Mouse (Mus musculus): Measurements from ENCODE around the gene Nup62. TPM values are rescaled to one million over a fixed set of nuclear protein-coding genes. Genes with fewer than 3 reads are reported as not detected.

Gene Nup62
- 83.9 and 84.0 TPM in 2 replicates for polyA plus RNA-seq (2015; fragmentation: Nextera tagmentation; extraction: Ambion mirVana)

DNA sequence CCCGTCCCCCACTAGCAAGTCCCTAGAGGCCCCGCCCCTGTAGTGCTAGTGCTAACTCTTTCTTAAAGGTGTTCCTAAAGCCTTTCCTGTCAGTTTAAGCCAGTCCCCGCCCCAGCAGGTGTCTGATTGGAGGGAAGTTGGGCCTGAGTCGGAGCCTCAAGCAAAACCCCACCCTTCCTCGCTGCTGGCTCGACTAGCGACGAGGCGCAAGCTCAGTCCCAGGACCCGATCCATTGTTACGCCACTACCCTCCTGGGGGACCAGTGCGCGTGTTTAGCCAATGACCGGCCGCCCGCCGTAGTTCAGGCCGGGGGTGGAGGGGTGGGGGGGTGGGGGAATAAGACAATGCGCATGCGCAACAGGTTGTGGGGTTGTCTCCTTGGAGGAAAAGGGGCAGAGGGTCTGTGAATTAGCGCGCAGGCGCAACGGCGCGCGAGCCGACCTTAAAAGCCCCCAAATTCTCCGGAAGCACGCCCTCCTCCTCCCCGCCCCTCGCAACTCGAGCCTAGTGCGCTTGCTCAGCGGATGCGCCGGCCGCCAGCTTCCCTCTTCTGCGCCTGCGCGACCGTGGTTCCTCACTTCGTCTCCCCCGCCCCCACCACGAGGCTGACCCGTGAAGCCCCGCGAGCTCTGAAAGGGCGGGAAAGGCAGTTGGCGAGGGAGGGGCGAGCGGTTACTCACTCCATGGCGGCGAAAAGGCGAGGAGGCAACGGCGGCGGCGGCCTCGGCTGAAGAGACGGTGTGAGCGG, at the start of gene Nup62, which contains the start of gene Il4i1:
Gene Nup62, plus strand, starts transcription at position 368 of the 749 bp plus-strand sequence.
Gene Il4i1, plus strand, starts transcription at position 667 of the 749 bp plus-strand sequence.
- under 1% methylated on average over 62 of the region's 62 CpGs for WGBS
- ATAC-seq (ENCODE audit: insufficient number of reproducible peaks, low FRiP score, low TSS enrichment, low read depth), result peak; percentile 93
- H3K4me3 ChIP-seq (replicated peaks), result peak within 1 kb of the TSS; percentile 87

DNA sequence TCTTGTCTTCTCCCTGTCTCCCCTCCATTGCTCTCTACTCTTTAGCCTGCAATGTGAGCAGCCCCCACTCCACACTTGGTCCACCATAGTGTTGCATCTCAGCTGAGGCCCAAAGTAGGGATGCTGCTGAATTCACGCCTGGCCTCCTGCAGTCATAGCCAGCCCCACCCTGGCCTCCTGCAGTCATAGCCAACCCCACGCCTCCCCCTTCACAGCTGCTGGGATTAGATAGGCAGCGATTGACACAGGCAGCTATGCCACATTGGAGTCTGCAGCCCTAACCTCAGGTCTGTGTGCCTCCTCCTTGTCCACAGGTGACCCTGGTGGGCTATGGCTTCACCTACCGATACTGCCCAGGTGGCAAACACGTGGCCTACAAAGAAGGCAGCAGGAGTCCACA, 47.8 kb upstream of the Nup62 start:
- H3K36me3 ChIP-seq, result peaks cover 93% of the 10 kb centered on the region
- 78% methylated on average over 5 of the region's 5 CpGs for WGBS
- H3K9ac ChIP-seq, result no peak overlapping the region
- H3K27ac ChIP-seq (replicated peaks), result no peak overlapping the region
- H3K4me3 ChIP-seq (replicated peaks), result no peak overlapping the region
- no peaks in the 10 kb centered on the region for H3K9me3 ChIP-seq (replicated peaks)
- H3K4me2 ChIP-seq (replicated peaks), result no peak overlapping the region
- no peaks in the 10 kb centered on the region for H3K27me3 ChIP-seq
- ATAC-seq (ENCODE audit: insufficient number of reproducible peaks, low FRiP score, low TSS enrichment, low read depth), result no peak
- H3K4me1 ChIP-seq, result no peaks in the 10 kb centered on the region

More for the DNA sequence above, at the start of gene Nup62, which contains the start of gene Il4i1:
- H3K4me2 ChIP-seq (replicated peaks), result peak within 1 kb of the TSS; percentile 71
- H3K9me3 ChIP-seq (replicated peaks), result no peaks in the 10 kb centered on the region
- peaks cover 47% of the 10 kb centered on the region for H3K4me1 ChIP-seq
- H3K27ac ChIP-seq (replicated peaks), result peak within 1 kb of the TSS; percentile 99
- H3K27me3 ChIP-seq, result no peaks in the 10 kb centered on the region
- peak within 1 kb of the TSS; percentile 86 for H3K9ac ChIP-seq
- peaks cover 24% of the 10 kb centered on the region for H3K36me3 ChIP-seq

DNA sequence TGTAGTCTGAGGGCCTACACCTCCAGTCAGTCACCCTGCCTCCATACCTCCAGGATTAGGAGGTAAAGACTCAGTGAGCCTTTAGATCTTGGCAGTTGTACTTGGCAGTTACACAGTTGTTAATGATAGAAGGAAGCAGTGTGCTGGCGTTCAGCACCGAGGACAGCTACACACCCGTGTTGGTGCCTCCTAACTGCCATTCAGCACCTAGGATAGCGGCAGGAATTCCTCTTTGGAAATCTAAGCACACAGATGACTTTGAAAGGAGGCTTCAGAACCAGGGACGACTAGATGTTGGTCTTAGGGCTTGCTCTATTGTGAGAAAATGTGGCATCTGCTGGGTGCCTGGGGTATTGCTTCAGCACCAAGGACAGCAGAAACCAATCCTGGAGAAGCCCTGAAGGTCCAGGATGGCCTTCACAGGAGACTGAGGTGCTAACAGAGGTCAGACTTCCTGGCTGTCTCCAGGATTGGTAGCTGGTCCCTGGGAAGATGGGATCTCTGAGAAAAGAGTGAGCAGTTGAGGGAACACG, 45.8 kb upstream of the Nup62 start:
- no peak overlapping the region for H3K4me2 ChIP-seq (replicated peaks)
- no peak overlapping the region for H3K4me3 ChIP-seq (replicated peaks)
- peaks cover 93% of the 10 kb centered on the region for H3K36me3 ChIP-seq
- no peaks in the 10 kb centered on the region for H3K27me3 ChIP-seq
- H3K9ac ChIP-seq, result no peak overlapping the region
- no peak overlapping the region for H3K27ac ChIP-seq (replicated peaks)
- whole genome bisulfite sequencing, result 11% methylated on average over 6 of the region's 6 CpGs
- no peaks in the 10 kb centered on the region for H3K4me1 ChIP-seq
- ATAC-seq (ENCODE audit: insufficient number of reproducible peaks, low FRiP score, low TSS enrichment, low read depth), result no peak
- no peaks in the 10 kb centered on the region for H3K9me3 ChIP-seq (replicated peaks)

DNA sequence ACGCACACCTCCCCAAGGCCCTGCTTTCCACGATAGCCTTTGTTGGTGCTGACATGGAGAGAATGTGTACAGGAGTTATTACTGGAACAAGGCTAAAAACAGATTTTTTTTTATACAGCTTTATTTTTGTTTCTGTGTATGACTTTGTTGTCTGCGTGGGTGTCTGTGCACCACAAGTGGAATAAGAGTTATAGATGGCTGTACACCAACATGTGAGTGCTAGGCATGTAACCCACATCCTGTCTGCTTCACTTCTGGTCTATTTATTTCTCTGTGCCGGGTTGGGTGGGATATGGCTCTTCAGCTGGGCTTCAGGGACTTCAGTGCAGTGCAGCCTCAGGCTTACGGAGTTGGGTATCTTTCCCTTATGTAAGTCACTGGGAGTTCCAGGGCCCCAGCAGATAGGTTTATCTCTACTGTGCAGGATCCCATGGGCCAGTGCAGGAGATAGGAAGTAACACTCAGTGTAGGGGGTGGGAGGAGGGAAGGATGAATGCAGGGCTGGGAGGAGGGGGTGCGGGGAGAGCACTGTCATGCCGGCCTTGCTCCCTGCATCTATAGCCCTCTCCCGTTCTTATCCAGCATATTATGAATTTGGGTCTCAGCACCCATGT, 43.2 kb upstream of the Nup62 start:
- no peak overlapping the region for H3K9ac ChIP-seq
- no peak overlapping the region for H3K4me2 ChIP-seq (replicated peaks)
- H3K9me3 ChIP-seq (replicated peaks), result no peaks in the 10 kb centered on the region
- H3K27ac ChIP-seq (replicated peaks), result no peak overlapping the region
- H3K36me3 ChIP-seq, result peaks cover 87% of the 10 kb centered on the region
- no peak overlapping the region for H3K4me3 ChIP-seq (replicated peaks)
- H3K27me3 ChIP-seq, result no peaks in the 10 kb centered on the region
- no peaks in the 10 kb centered on the region for H3K4me1 ChIP-seq
- ATAC-seq (ENCODE audit: insufficient number of reproducible peaks, low FRiP score, low TSS enrichment, low read depth), result no peak
- WGBS, result 90% methylated on average over 8 of the region's 8 CpGs

DNA sequence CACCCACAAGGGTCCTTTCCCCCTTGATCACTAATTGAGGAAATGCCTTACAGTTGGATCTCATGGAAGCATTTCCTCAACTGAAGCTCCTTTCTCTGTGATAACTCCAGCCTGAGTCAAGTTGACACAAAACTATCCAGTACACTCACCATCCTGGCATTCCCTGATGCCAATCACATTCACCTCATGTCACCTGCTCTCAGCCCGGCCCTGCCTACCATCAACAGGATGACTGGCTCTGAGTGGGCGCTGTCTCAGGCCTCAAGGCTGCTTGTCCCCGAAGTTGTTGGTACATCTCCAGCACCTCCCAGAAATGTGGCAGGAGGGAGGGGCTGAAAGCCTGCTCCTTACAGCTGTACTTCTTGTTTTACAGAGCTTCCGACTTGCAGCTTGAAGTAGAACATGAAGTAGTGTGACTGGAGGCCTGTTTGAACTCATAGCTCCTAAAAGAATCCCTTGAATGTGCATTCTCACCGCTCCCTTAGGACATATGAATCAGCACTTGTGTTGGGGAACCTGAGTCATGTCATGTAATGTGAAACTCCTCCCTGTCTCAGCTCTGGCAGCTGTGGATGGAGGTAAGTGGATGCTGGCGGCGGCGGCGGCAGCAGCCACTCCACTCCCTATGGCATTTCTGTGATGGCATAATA, 38.9 kb upstream of the Nup62 start:
- Histone ChIP-seq H3K4me1 (no peaks in the 10 kb centered on the region), H3K9ac (no peak overlapping the region), H3K36me3 (peaks cover 50% of the 10 kb centered on the region), H3K4me3 (replicated peaks) (no peak overlapping the region), H3K4me2 (replicated peaks) (no peak overlapping the region), H3K9me3 (replicated peaks) (no peaks in the 10 kb centered on the region), H3K27me3 (no peaks in the 10 kb centered on the region), H3K27ac (replicated peaks) (no peak overlapping the region)
- 72% methylated on average over 9 of the region's 9 CpGs for WGBS
- ATAC-seq (ENCODE audit: insufficient number of reproducible peaks, low FRiP score, low TSS enrichment, low read depth), result no peak

DNA sequence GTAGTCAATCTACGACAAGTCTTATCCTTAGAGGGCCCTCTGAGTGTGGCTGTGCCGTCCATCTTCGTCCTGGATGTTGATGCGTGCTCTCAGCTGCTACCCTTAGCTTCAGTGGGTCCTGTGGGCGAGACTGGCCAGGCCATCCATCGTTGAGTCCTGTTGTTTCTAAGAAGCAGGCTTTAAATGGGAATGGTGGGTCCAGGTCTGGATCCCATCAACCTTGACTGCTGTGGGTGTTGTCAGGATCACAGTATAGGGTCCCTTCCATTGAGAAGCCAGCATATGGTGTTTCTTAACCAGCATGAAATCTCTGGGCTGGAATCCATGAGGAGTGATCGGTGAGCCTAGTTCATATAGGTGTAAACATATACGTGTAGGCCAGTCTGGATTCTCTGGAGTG, 35.8 kb upstream of the Nup62 start:
- no peaks in the 10 kb centered on the region for H3K9me3 ChIP-seq (replicated peaks)

DNA sequence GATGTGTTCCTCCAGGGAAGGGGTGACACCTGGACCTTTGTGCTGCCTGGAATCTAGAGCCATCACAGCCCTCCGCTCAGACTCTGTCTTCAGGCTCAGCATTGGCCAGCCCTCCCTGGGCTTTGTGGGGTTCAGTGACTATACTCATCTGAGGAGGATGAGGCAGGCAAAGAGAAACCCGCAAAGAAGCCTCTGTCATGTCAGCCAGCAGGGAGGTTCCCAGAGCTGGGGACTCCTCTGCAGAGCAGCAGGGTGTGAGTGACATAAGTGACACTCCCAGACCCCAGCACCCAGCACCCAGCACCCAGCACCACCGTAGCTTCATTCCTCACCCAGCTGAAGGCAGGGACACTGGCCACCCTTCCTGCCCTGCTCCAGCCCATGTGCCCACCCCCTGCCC, 26.4 kb upstream of the Nup62 start:
- Histone ChIP-seq H3K4me1 (no peaks in the 10 kb centered on the region), H3K9ac (no peak overlapping the region), H3K4me2 (replicated peaks) (no peak overlapping the region), H3K9me3 (replicated peaks) (no peaks in the 10 kb centered on the region), H3K27ac (replicated peaks) (no peak overlapping the region), H3K4me3 (replicated peaks) (no peak overlapping the region), H3K36me3 (no peaks in the 10 kb centered on the region), H3K27me3 (no peaks in the 10 kb centered on the region; the same call in 1 of the 2 replicates)
- no peak; the same call in 1 of the 2 replicates for ATAC-seq (ENCODE audit: insufficient number of reproducible peaks, low FRiP score, low TSS enrichment, low read depth)
- WGBS, result 74% methylated on average over 3 of the region's 3 CpGs

More for the DNA sequence above, 35.8 kb upstream of the Nup62 start:
- H3K9ac ChIP-seq, result no peak overlapping the region
- no peak overlapping the region for H3K27ac ChIP-seq (replicated peaks)
- peaks cover 20% of the 10 kb centered on the region for H3K36me3 ChIP-seq
- WGBS, result 80% methylated on average over 8 of the region's 8 CpGs
- H3K4me2 ChIP-seq (replicated peaks), result no peak overlapping the region
- no peak overlapping the region for H3K4me3 ChIP-seq (replicated peaks)
- no peaks in the 10 kb centered on the region for H3K27me3 ChIP-seq
- H3K4me1 ChIP-seq, result no peaks in the 10 kb centered on the region
- no peak for ATAC-seq (ENCODE audit: insufficient number of reproducible peaks, low FRiP score, low TSS enrichment, low read depth)

DNA sequence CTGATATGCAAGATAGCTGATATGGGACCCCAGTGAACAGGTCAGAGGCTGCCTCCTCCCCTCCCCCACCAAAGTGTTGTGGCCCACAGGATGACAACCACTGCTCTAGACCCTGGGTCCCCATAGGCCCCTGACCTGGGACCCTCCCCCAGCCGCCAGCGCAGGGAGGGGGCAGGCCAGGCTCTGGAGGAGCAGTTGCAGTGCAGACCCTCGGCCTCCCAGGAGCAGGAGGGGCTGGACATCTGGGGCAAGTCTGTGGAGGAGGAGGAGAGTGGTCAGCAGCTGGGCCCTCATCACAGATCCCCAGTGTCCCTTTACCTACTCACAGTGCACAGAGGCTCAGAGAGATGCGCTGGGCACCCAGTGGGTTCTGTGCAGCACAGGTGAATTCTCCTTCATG, 25.8 kb upstream of the Nup62 start:
- Histone ChIP-seq H3K4me3 (replicated peaks) (no peak overlapping the region), H3K4me1 (no peaks in the 10 kb centered on the region), H3K27me3 (no peaks in the 10 kb centered on the region; the same call in 1 of the 2 replicates), H3K9ac (no peak overlapping the region), H3K9me3 (replicated peaks) (no peaks in the 10 kb centered on the region), H3K36me3 (no peaks in the 10 kb centered on the region), H3K27ac (replicated peaks) (no peak overlapping the region), H3K4me2 (replicated peaks) (no peak overlapping the region)
- 51% methylated on average over 4 of the region's 4 CpGs for WGBS
- ATAC-seq (ENCODE audit: insufficient number of reproducible peaks, low FRiP score, low TSS enrichment, low read depth), result no peak

DNA sequence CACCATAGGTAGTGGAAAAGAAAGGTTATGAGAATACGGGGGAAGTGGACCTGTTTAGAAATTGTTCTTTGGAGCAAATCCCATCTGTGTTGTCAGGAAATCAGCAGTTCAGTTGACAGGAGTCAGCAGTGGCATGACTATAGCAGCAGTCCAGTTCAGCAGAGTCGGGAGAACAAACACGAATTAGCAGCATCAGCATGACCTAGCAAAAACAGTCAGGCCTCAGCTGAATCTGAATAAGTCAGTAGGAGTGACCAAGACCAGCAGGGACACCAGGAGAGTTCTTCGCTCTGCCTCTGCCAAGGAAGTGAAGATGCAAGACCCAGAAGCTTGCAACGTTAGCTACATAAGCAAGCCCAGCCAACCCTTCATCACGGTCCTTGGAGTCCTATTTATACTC, 23.1 kb upstream of the Nup62 start:
- no peaks in the 10 kb centered on the region for H3K36me3 ChIP-seq
- no peak for ATAC-seq (ENCODE audit: insufficient number of reproducible peaks, low FRiP score, low TSS enrichment, low read depth)
- no peaks in the 10 kb centered on the region for H3K4me1 ChIP-seq
- no peak overlapping the region for H3K27ac ChIP-seq (replicated peaks)
- no peak overlapping the region for H3K9ac ChIP-seq
- H3K4me3 ChIP-seq (replicated peaks), result no peak overlapping the region
- H3K27me3 ChIP-seq, result no peaks in the 10 kb centered on the region; the same call in 1 of the 2 replicates
- WGBS, result 74% methylated on average over 6 of the region's 6 CpGs
- no peak overlapping the region for H3K4me2 ChIP-seq (replicated peaks)
- no peaks in the 10 kb centered on the region for H3K9me3 ChIP-seq (replicated peaks)

DNA sequence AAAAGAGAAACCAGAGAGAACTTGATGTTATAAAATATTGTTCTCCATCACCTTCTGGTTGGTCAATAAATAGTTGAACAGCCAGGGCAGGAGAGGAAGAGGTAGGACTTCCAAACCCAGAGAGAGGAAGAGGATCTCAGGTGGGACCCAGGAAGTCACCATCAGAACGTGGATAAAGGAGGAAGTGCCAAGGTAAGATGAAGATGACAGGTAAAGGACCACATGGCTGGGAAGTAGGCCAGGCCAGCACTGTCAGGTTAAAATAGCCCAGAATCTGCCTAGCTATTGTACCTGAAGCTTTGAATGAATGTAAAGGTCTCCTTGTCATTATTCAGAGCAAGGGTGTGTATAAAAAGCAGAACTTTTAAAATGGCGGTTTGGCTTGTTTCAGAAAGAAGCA, 7.0 kb upstream of the Nup62 start:
- no peak overlapping the region for H3K4me3 ChIP-seq (replicated peaks)
- H3K36me3 ChIP-seq, result peaks cover 24% of the 10 kb centered on the region
- whole genome bisulfite sequencing, result 74% methylated on average over 2 of the region's 2 CpGs
- H3K27me3 ChIP-seq, result no peaks in the 10 kb centered on the region
- ATAC-seq (ENCODE audit: insufficient number of reproducible peaks, low FRiP score, low TSS enrichment, low read depth), result no peak
- no peak overlapping the region for H3K9ac ChIP-seq
- no peaks in the 10 kb centered on the region for H3K4me1 ChIP-seq
- no peaks in the 10 kb centered on the region for H3K9me3 ChIP-seq (replicated peaks)
- no peak overlapping the region for H3K27ac ChIP-seq (replicated peaks)
- no peak overlapping the region for H3K4me2 ChIP-seq (replicated peaks)

DNA sequence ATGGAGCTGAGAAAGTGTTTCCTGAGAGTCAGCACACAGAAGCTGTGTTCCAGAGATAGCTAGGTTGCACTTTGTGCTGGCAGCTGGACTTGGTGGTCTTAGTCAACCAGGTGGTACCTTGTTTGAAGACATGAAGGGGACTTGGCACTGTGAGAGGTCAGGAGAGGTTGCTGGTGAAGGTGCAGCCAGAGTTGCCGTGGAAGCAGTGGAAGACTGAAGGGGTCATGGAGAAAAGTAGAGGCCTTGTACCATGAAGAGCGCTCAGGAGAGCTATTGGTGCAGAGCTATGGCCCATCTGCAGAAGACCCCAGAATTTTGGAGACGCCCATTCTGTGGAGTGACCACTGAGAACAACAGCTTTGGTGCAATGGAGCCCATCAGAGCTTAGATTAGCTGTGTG, 6.4 kb upstream of the Nup62 start:
- H3K36me3 ChIP-seq, result peaks cover 27% of the 10 kb centered on the region
- no peak overlapping the region for H3K4me2 ChIP-seq (replicated peaks)
- H3K9ac ChIP-seq, result no peak overlapping the region
- no peak for ATAC-seq (ENCODE audit: insufficient number of reproducible peaks, low FRiP score, low TSS enrichment, low read depth)
- H3K27me3 ChIP-seq, result no peaks in the 10 kb centered on the region
- no peak overlapping the region for H3K4me3 ChIP-seq (replicated peaks)
- H3K9me3 ChIP-seq (replicated peaks), result no peaks in the 10 kb centered on the region
- no peak overlapping the region for H3K27ac ChIP-seq (replicated peaks)
- 0 out of 2 replicates have a peak, but pooled peaks cover under 1% of the 10 kb centered on the region for H3K4me1 ChIP-seq
- 92% methylated on average over 3 of the region's 3 CpGs for WGBS
